Mouse (Mus musculus) limb, embryonic 11.5 days (tissue): ENCODE results near the gene Acss1. TPM values are rescaled to one million over a fixed set of nuclear protein-coding genes. Genes with fewer than 3 reads are reported as not detected.
A peak's percentile ranks its signal among the peaks of the same experiment; 100 is the strongest.

ENCODE experiments used
- ATAC-seq: fragments of 200-750 bp; cut with Nextera tagmentation; 2 replicates; pipeline ENCODE4 v1.8.0; 2017; ENCODE audit warnings: low read depth; ENCODE audit not compliant: insufficient number of reproducible peaks, low FRiP score, low TSS enrichment
- DNase-seq: peaks from one replicate; pipeline ENCODE4 v3.0.0-alpha.2; 2015; ENCODE audit warnings: low spot score
- H3K27ac ChIP-seq: fragments of 300-500 bp; sonication (generic); replicated peaks from 2 replicates; pipeline ENCODE4 v1.5.1; 2014; ENCODE audit warnings: low read depth, mild to moderate bottlenecking, low read length
- H3K27me3 ChIP-seq: fragments of 300-500 bp; sonication (generic); 2 replicates; pipeline ENCODE4 v1.6.1; 2014; ENCODE audit warnings: mild to moderate bottlenecking, low read length, mixed read lengths; ENCODE audit not compliant: control insufficient read depth, insufficient read depth
- H3K36me3 ChIP-seq: fragments of 300-500 bp; sonication (generic); 2 replicates; pipeline ENCODE4 v1.6.1; 2014; ENCODE audit warnings: mild to moderate bottlenecking, low read length, moderate library complexity, mixed read lengths; ENCODE audit not compliant: control insufficient read depth, insufficient read depth
- H3K4me1 ChIP-seq: fragments of 300-500 bp; sonication (generic); 2 replicates; pipeline ENCODE4 v1.6.1; 2014; ENCODE audit warnings: low read length, mixed read lengths; ENCODE audit not compliant: control insufficient read depth, insufficient read depth
- H3K4me2 ChIP-seq: fragments of 300-500 bp; sonication (generic); 2 replicates; pipeline ENCODE4 v1.6.1; 2014; ENCODE audit warnings: low read depth, mild to moderate bottlenecking, moderate library complexity; ENCODE audit not compliant: severe bottlenecking
- H3K4me3 ChIP-seq: fragments of 300-500 bp; sonication (generic); 2 replicates; pipeline ENCODE4 v1.5.1; 2014; ENCODE audit warnings: low read depth, low read length
- H3K9ac ChIP-seq: fragments of 300-500 bp; sonication (generic); 2 replicates; pipeline ENCODE4 v1.6.1; 2014; ENCODE audit warnings: mild to moderate bottlenecking, low read length
- H3K9me3 ChIP-seq: fragments of 300-500 bp; sonication (generic); 2 replicates; pipeline ENCODE4 v1.6.1; 2016; ENCODE audit warnings: low read length; ENCODE audit not compliant: control insufficient read depth
- WGBS: fragments of 180-500 bp; shearing (Covaris S2); extraction: QIAGEN DNeasy Blood & Tissue Kit; methylation state at CpG from one replicate; pipeline ENCODE4 v1.1.7; 2014; 5-methylcytosine and 5-hydroxymethylcytosine counted together
- polyA plus RNA-seq: library from polyadenylated mRNA; unstranded; fragments of >200 nt; fragmentation: Nextera tagmentation; extraction: Ambion mirVana; gene quantifications from 2 replicates; pipeline ENCODE4 v1.2.1, GENCODE M21; 2014

Gene Acss1
- polyA plus RNA-seq, 1 experiment from 2014 or later = 4.2 TPM

DNA sequence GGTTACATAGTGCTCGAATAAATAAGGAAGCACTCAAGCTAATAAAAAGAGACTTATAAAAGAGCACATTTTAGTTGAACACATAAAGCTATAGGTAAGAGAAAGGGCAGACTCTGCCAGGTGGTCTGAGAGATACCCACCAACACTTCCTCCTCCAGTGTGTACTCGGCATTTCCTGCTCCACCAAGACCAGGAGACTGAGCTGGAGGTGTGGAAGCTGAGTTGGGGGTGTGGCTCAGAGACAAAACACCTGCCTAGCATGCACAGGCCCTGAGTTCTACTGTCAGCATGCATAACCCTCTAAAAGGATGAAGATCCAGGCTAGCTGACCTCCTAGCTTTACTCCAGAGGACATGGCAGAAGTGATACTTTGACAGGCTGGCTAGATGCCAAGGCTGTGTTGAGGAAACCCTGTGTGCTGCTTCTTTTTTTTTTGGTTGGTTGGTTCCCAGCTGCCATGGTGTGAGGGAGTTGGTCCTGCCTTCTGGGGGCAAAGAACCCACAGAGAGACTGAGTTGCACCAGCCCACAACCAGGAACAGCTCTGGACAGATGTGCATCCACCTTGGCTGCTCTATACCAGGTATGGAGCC lies 1.2 kb upstream of the Acss1 start:
- WGBS = 72% methylated on average over 2 of the region's 2 CpGs
- no peak overlapping the region for H3K4me2 ChIP-seq
- H3K27ac ChIP-seq = no peak overlapping the region
- H3K4me3 ChIP-seq = no peak overlapping the region
- H3K4me1 ChIP-seq = no peaks in the 10 kb centered on the region
- no peaks in the 10 kb centered on the region for H3K9me3 ChIP-seq
- H3K27me3 ChIP-seq = peaks cover 9% of the 10 kb centered on the region
- DNase-seq = no peak
- no peak overlapping the region for H3K9ac ChIP-seq
- no peak for ATAC-seq
- no peaks in the 10 kb centered on the region for H3K36me3 ChIP-seq

DNA sequence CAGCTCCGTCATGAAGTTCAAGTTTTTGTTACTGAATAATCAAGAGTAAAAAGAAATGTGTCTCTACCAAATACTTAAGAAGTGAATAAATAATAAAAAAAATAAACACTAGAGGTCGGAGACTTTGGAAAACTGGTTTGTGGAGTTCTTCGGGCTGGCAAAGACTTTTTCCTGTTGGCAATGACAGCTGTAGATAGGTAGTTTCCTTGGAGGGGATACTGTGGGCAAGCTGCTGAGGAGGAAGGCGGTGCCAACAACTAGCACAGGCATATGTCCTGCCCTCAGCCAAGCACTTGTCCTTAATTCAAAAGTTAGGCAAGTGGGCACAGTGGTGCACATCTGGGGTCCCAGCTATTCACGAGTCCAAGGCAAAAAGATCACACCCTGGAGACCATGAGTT lies 656 bp upstream of the Acss1 start:
- no peak overlapping the region for H3K9ac ChIP-seq
- 78% methylated on average over 5 of the region's 5 CpGs for WGBS
- H3K4me2 ChIP-seq = no peak overlapping the region
- DNase-seq = no peak
- H3K9me3 ChIP-seq = no peaks in the 10 kb centered on the region
- H3K4me3 ChIP-seq = no peak overlapping the region
- no peak overlapping the region for H3K27ac ChIP-seq
- no peak for ATAC-seq
- peaks cover 9% of the 10 kb centered on the region for H3K27me3 ChIP-seq
- H3K36me3 ChIP-seq = no peaks in the 10 kb centered on the region
- no peaks in the 10 kb centered on the region for H3K4me1 ChIP-seq

DNA sequence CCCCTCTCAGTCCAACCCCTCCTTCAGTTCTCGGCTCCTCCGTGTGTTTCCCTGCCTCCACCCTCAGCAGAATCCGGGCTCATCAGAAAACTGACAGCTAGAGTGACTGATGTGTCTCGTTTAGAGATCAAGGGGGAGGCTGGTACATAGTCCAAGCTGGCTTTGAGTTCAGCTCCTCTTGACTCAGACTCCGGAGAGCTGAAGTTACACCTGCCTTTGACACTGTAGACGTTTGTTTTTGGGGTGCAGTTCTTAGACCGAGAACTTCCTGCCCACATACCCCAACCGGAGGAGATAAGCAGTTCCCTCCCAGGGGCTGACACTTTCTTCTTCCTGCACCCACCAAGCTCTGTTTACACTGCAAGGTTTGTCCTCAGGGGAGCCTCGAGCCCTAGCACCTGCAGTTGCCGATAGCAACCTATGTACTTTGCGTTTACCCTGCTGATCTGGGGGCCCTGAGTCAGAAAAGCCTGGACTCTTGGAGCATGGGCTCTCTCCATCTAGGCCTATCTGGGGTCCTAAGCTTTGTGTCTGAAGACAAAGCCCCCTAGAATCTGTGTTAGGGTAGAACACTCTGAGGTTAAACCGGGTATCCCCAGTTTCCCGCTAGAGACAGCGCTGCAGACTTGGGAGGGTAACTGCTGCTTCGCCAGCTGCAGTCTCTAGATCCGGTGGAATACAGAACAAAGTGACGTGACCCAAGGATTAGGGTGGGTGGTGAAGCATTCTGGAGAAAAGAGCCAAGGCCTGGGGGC lies 1.1 kb downstream of the Acss1 start:
- Histone ChIP-seq H3K4me2 (peak overlapping the region; percentile 92), H3K36me3 (no peaks in the 10 kb centered on the region), H3K4me3 (peak overlapping the region; percentile 60), H3K4me1 (no peaks in the 10 kb centered on the region), H3K9ac (peak overlapping the region; percentile 59; the same call in 1 of the 2 replicates), H3K27me3 (peaks cover 9% of the 10 kb centered on the region), H3K9me3 (no peaks in the 10 kb centered on the region), H3K27ac (no peak overlapping the region)
- WGBS = 2% methylated on average over 17 of the region's 17 CpGs
- no peak for DNase-seq
- ATAC-seq = peak; percentile 55

DNA sequence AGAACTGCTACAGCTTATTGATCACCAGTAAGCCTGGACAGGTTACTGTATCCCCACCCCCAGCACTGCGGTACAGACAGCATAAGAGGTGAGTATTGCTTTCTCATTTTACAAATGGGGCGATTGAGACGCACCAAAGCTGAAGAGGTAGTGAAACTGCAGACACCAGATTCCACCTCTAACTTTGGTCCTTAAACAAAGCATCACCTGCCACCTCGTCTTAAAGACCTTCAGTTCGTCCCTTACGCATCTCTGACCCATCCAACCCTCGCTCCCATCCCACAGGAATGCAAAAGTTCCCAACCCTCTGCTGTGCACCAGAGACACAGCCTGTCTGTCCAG lies 1.6 kb downstream of the Acss1 start:
- ATAC-seq (no peak), DNase-seq (no peak)
- WGBS = 50% methylated on average over 7 of the region's 7 CpGs
- Histone ChIP-seq H3K4me1 (no peaks in the 10 kb centered on the region), H3K9me3 (no peaks in the 10 kb centered on the region), H3K4me2 (no peak overlapping the region), H3K27ac (no peak overlapping the region), H3K4me3 (no peak overlapping the region), H3K9ac (no peak overlapping the region), H3K27me3 (peaks cover 9% of the 10 kb centered on the region), H3K36me3 (no peaks in the 10 kb centered on the region)

DNA sequence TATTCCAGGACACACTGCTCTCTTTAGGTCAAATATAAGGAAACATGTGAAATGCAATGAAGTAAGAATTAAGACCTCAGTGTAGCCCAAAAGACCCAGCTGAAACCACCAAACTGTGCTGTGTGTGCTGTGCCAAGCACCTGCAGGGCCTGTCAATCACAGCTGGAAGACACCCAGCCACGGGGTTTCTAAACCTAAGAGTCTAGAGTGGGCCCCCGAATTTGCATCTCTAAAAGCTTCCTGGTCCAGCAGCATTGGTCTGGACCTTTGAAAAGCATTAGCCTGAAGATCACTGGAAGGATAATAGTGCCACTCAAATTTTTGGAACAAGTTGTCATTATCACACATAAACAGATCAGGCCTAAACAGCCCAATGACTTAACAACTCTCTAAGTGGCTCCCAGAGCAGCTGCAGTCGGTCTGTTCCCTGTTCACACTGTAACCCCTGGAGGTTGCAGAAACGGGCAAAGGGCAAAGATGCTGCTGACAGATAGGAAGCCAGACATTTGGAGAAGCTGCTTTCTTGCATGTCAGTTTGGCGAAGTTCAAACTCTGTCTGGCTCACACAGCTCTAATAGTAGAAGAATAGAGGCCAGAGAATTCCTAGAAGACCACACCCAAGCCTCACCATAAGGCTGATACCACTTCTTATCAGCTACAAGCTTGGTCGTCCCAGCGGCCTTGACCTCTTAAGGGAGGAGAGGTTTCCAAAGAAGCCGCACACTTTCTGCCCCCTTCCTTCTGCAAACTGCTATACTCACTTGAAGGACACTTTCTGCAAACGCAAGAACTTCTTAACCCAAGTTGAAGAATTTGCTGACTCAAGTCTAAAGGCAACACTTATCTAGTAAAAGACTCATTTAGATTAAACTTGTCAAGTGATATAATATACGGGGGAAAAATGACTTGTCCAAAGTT lies 2.5 kb downstream of the Acss1 start:
- Histone ChIP-seq H3K27me3 (peaks cover 9% of the 10 kb centered on the region), H3K4me1 (no peaks in the 10 kb centered on the region), H3K4me3 (no peak overlapping the region), H3K4me2 (no peak overlapping the region), H3K27ac (no peak overlapping the region), H3K9ac (no peak overlapping the region), H3K9me3 (no peaks in the 10 kb centered on the region), H3K36me3 (no peaks in the 10 kb centered on the region)
- DNase-seq = no peak
- no peak for ATAC-seq
- 56% methylated on average over 10 of the region's 10 CpGs for WGBS

DNA sequence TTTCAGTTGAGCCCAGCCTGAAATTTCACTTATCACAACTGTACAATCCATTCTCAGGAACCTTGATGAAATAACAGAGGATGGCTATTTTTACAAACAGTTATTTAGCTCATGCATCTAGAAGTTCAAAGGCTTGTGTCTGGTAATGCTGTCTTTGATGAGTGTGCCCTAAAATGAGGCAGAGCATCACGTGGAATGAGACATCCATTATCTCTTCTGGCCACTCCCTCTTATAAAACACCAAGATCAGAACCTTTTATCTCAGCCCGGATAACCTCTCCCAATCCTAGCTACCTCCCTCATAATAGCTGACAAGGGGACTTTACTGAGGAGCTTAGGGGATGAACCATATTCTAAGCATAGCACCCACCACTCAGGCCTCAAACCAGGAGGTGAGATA lies 3.3 kb downstream of the Acss1 start:
- Histone ChIP-seq H3K36me3 (no peaks in the 10 kb centered on the region), H3K9ac (no peak overlapping the region), H3K27ac (no peak overlapping the region), H3K4me1 (no peaks in the 10 kb centered on the region), H3K4me2 (no peak overlapping the region), H3K9me3 (no peaks in the 10 kb centered on the region), H3K4me3 (no peak overlapping the region), H3K27me3 (peaks cover 9% of the 10 kb centered on the region)
- ATAC-seq = no peak
- DNase-seq = no peak
- WGBS = 50% methylated on average over 2 of the region's 2 CpGs

DNA sequence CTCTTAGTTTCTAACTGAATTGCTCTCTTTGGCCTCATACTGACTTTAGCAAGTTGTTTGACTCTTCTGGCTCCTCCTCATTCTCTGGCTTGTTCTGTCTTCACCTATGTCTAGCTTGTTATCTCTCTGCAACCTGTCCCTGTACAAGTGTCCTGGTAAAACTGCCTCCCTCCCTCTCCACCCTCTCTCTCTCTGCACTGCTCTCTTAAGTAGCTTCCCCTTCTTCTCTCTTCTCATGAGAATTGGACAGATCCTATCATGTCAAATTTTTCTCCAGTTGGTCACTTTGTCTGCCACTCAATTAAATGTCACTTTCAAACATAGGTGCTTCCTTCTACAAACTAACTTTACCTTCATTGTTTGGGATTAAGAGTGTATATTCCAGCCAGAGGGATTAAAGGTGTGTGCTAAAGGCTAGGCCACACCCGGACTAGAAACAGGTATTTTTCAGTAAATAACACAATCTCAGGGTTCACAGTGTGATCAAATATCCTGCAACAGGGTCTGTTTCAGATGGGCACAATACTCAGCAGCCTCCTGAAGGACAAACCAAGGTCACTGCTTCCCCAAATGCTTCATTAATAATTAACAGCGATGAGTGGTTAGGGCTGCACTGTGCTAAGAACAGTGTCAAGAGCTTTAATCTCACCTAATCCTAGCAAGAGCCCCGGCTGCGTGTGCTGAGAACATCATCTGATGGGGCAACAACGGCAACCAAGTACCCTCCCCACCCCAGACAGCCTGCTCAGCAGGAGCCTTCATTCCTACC lies 4.0 kb downstream of the Acss1 start:
- no peaks in the 10 kb centered on the region for H3K9me3 ChIP-seq
- H3K4me3 ChIP-seq = no peak overlapping the region
- DNase-seq (no peak), ATAC-seq (no peak)
- 89% methylated on average over 5 of the region's 5 CpGs for WGBS
- no peak overlapping the region for H3K27ac ChIP-seq
- H3K27me3 ChIP-seq = peaks cover 9% of the 10 kb centered on the region
- H3K4me2 ChIP-seq = no peak overlapping the region
- H3K9ac ChIP-seq = no peak overlapping the region
- H3K36me3 ChIP-seq = no peaks in the 10 kb centered on the region
- H3K4me1 ChIP-seq = no peaks in the 10 kb centered on the region

DNA sequence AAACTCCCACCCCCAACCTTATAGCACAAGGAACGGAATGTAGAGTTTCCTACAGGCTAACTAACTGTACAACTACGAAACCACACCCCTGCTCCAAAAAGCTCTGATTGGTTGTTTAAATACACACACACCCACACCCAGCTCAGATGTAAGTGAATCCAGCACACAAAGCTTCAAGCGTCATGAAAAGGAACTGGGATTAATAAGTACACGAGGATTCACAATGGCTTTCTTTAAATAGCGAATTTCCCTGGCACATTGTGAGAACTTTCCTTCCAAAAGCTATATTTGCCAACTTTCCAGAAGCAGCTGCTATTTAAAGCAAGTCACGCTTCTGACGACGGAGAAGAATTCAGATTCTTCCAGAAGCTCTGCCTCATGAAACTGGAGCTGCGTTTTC lies 5.0 kb downstream of the Acss1 start:
- H3K27me3 ChIP-seq = peaks cover 7% of the 10 kb centered on the region
- ATAC-seq (no peak), DNase-seq (no peak)
- no peaks in the 10 kb centered on the region for H3K9me3 ChIP-seq
- 85% methylated on average over 9 of the region's 9 CpGs for WGBS
- no peaks in the 10 kb centered on the region for H3K36me3 ChIP-seq
- H3K9ac ChIP-seq = no peak overlapping the region
- H3K4me2 ChIP-seq = no peak overlapping the region
- H3K4me3 ChIP-seq = no peak overlapping the region
- H3K27ac ChIP-seq = no peak overlapping the region
- no peaks in the 10 kb centered on the region for H3K4me1 ChIP-seq
